Mouse (Mus musculus): ENCODE results near the gene Bpifb6. TPM values are rescaled to one million over a fixed set of nuclear protein-coding genes. Genes with fewer than 3 reads are reported as not detected.

Bpifb6 gene
- total and polyA plus RNA-seq, 3 experiments, result not detected

- Histone ChIP-seq H3K27me3 (ENCODE audit: control insufficient read depth in 1 of 2, insufficient read depth in 2 of 2, low read length in 2 of 2) (no peaks in the 10 kb centered on the region), H3K9me3 (replicated peaks; ENCODE audit: insufficient read depth, low read length) (no peaks in the 10 kb centered on the region), H3K4me3 (ENCODE audit: control insufficient read depth in 1 of 2, insufficient read depth in 1 of 2, low read depth in 2 of 2, low read length in 2 of 2) (no peak overlapping the region), H3K4me1 (ENCODE audit: control insufficient read depth in 1 of 2, insufficient read depth in 2 of 2, low read length in 2 of 2) (no peaks in the 10 kb centered on the region), H3K79me2 (ENCODE audit: control insufficient read depth, insufficient read depth, low read length, poor library complexity) (no peaks in the 10 kb centered on the region), H3K36me3 (ENCODE audit: control insufficient read depth in 1 of 2, insufficient read depth in 2 of 2, low read length in 2 of 2) (no peaks in the 10 kb centered on the region), H3K27ac (ENCODE audit: control insufficient read depth, low read depth, low read length) (no peak overlapping the region), H3K9ac (ENCODE audit: control insufficient read depth, low read depth, low read length, poor library complexity, severe bottlenecking) (no peak overlapping the region)
- DNase-seq (ENCODE audit: low read depth, low spot score), result peak; percentile 73
- no peak for TF ChIP-seq CHD2 (IDR thresholded peaks at IDR 0.05; ENCODE audit: low read length)
- peak; percentile 52 for TF ChIP-seq RAD21 (IDR thresholded peaks at IDR 0.05; ENCODE audit: low read depth, low read length)
- peak; percentile 51 for TF ChIP-seq SMC3 (IDR thresholded peaks at IDR 0.05; ENCODE audit: low read depth, low read length)
- TF ChIP-seq CTCF (IDR thresholded peaks at IDR 0.05 in 2 of 3, conservative IDR thresholded peaks at IDR 0.05 in 1 of 3; ENCODE audit: control insufficient read depth in 1 of 3, insufficient read depth in 1 of 3, low read depth in 2 of 3, low read length in 3 of 3, poor library complexity in 1 of 3, severe bottlenecking in 1 of 3), result peak; percentile 63 to 88 (median 83)
- no peak for TF ChIP-seq ELF1 (IDR thresholded peaks at IDR 0.05; ENCODE audit: low read depth, low read length)
These were observed 52.7 kb downstream of the Bpifb6 start for GRCm38 (mm10) chr2:153952897-153953296.

GRCm38 (mm10) chr2:153953836-153954235, 53.6 kb downstream of the Bpifb6 start:
- Histone ChIP-seq H3K4me1 (ENCODE audit: control insufficient read depth in 1 of 2, insufficient read depth in 2 of 2, low read length in 2 of 2) (no peaks in the 10 kb centered on the region), H3K79me2 (ENCODE audit: control insufficient read depth, insufficient read depth, low read length, poor library complexity) (no peaks in the 10 kb centered on the region), H3K9me3 (replicated peaks; ENCODE audit: insufficient read depth, low read length) (no peaks in the 10 kb centered on the region), H3K27ac (ENCODE audit: control insufficient read depth, low read depth, low read length) (no peak overlapping the region), H3K27me3 (ENCODE audit: control insufficient read depth in 1 of 2, insufficient read depth in 2 of 2, low read length in 2 of 2) (no peaks in the 10 kb centered on the region), H3K9ac (ENCODE audit: control insufficient read depth, low read depth, low read length, poor library complexity, severe bottlenecking) (no peak overlapping the region), H3K36me3 (ENCODE audit: control insufficient read depth in 1 of 2, insufficient read depth in 2 of 2, low read length in 2 of 2) (no peaks in the 10 kb centered on the region), H3K4me3 (ENCODE audit: control insufficient read depth in 1 of 2, insufficient read depth in 1 of 2, low read depth in 2 of 2, low read length in 2 of 2) (no peak overlapping the region)
- no peak for TF ChIP-seq UBTF (IDR thresholded peaks at IDR 0.05; ENCODE audit: borderline replicate concordance, insufficient read depth, low read depth, low read length)
- no peak for TF ChIP-seq MYB (IDR thresholded peaks at IDR 0.05; ENCODE audit: low read depth, low read length)
- TF ChIP-seq ZMIZ1 (IDR thresholded peaks at IDR 0.05; ENCODE audit: low read depth, low read length), result no peak
- TF ChIP-seq TBP (IDR thresholded peaks at IDR 0.05; ENCODE audit: low read depth, low read length), result no peak
- TF ChIP-seq ZKSCAN1 (IDR thresholded peaks at IDR 0.05; ENCODE audit: low read depth, low read length), result no peak
- TF ChIP-seq BHLHE40 (IDR thresholded peaks at IDR 0.05; ENCODE audit: borderline replicate concordance, low read depth, low read length), result 0 out of 2 replicates have a peak, but pooled peaks have one; percentile 19
- no peak for TF ChIP-seq TCF12 (IDR thresholded peaks at IDR 0.05; ENCODE audit: low read depth, low read length)
- no peak for TF ChIP-seq GATA1 (IDR thresholded peaks at IDR 0.05; ENCODE audit: low read depth, low read length)
- no peak for TF ChIP-seq TAL1 (IDR thresholded peaks at IDR 0.05; ENCODE audit: low read length)
- TF ChIP-seq ZNF384 (IDR thresholded peaks at IDR 0.05; ENCODE audit: low read depth, low read length), result no peak
- TF ChIP-seq GABPA (IDR thresholded peaks at IDR 0.05; ENCODE audit: low read depth, low read length), result no peak
- TF ChIP-seq CTCF (IDR thresholded peaks at IDR 0.05 in 2 of 3, conservative IDR thresholded peaks at IDR 0.05 in 1 of 3; ENCODE audit: control insufficient read depth in 1 of 3, insufficient read depth in 1 of 3, low read depth in 2 of 3, low read length in 3 of 3, poor library complexity in 1 of 3, severe bottlenecking in 1 of 3), result peak; percentile 50 to 71 (median 69)
- TF ChIP-seq RAD21 (IDR thresholded peaks at IDR 0.05; ENCODE audit: low read depth, low read length), result peak; percentile 9
- TF ChIP-seq EP300 (IDR thresholded peaks at IDR 0.05; ENCODE audit: low read depth in 1 of 2, low read length in 2 of 2), result no peak
- no peak for TF ChIP-seq MAZ (IDR thresholded peaks at IDR 0.05; ENCODE audit: low read depth, low read length)
- no peak for TF ChIP-seq ETS1 (IDR thresholded peaks at IDR 0.05; ENCODE audit: low read depth, low read length)
- no peak for TF ChIP-seq NELFE (IDR thresholded peaks at IDR 0.05; ENCODE audit: low read depth, low read length)
- TF ChIP-seq MAFK (IDR thresholded peaks at IDR 0.05; ENCODE audit: borderline replicate concordance, low read depth, low read length), result no peak
- TF ChIP-seq POLR2AphosphoS5 (IDR thresholded peaks at IDR 0.05; ENCODE audit: borderline replicate concordance, low read depth, low read length), result no peak
- TF ChIP-seq SMC3 (IDR thresholded peaks at IDR 0.05; ENCODE audit: low read depth, low read length), result peak; percentile 50
- no peak for TF ChIP-seq NRF1 (IDR thresholded peaks at IDR 0.05; ENCODE audit: insufficient read depth, low read depth, low read length, poor library complexity, severe bottlenecking)
- TF ChIP-seq HCFC1 (IDR thresholded peaks at IDR 0.05; ENCODE audit: low read depth, low read length), result no peak
- no peak for TF ChIP-seq E2F4 (IDR thresholded peaks at IDR 0.05; ENCODE audit: borderline replicate concordance, low read depth, low read length)
- no peak for TF ChIP-seq SIN3A (IDR thresholded peaks at IDR 0.05; ENCODE audit: low read length)
- no peak for TF ChIP-seq RCOR1 (IDR thresholded peaks at IDR 0.05; ENCODE audit: low read depth, low read length)
- TF ChIP-seq CHD1 (IDR thresholded peaks at IDR 0.05; ENCODE audit: low read depth, low read length), result no peak
- TF ChIP-seq MEF2A (IDR thresholded peaks at IDR 0.05; ENCODE audit: extremely low read depth, insufficient replicate concordance, low read depth, low read length, poor library complexity, severe bottlenecking), result no peak
- TF ChIP-seq POLR2A (IDR thresholded peaks at IDR 0.05; ENCODE audit: control insufficient read depth in 1 of 2, insufficient read depth in 1 of 2, low read depth in 1 of 2, low read length in 2 of 2, poor library complexity in 1 of 2), result no peak
- peak; percentile 72 for TF ChIP-seq USF1 (IDR thresholded peaks at IDR 0.05; ENCODE audit: low read depth, low read length)
- DNase-seq (ENCODE audit: low read depth, low spot score), result peak; percentile 64
